Mouse (Mus musculus): ENCODE data around the gene Mrpl50. TPM values are rescaled to one million over a fixed set of nuclear protein-coding genes. Genes with fewer than 3 reads are reported as not detected.
"Not testable (repeated sequence)": the region's sequence is repeated elsewhere in the genome, so short reads cannot be mapped to it uniquely, and the experiment has no call there.

Mrpl50 gene
- total RNA-seq, 1 experiment from 2014 or later, result 50.0 TPM

GRCm38 (mm10) chr4:49509183-49509582 lies 11.7 kb downstream of the Mrpl50 start:
- no peak for DNase-seq

- DNase-seq, result no peak
These were observed 14.5 kb downstream of the Mrpl50 start, which contains the start of gene Baat for GRCm38 (mm10) chr4:49506386-49506785. Baat (minus strand) TSS chr4:49506557.

- no peak for DNase-seq
These were observed 17.3 kb downstream of the Mrpl50 start for GRCm38 (mm10) chr4:49503563-49503962.

- DNase-seq, result not testable (repeated sequence)
These were observed 34.8 kb downstream of the Mrpl50 start for GRCm38 (mm10) chr4:49485934-49486650.

GRCm38 (mm10) chr4:49485442-49485841 lies 35.5 kb downstream of the Mrpl50 start:
- no peak for DNase-seq

- DNase-seq, result no peak
These were observed 40.0 kb downstream of the Mrpl50 start for GRCm38 (mm10) chr4:49480896-49481295.

- DNase-seq, result no peak
These were observed 40.7 kb downstream of the Mrpl50 start for GRCm38 (mm10) chr4:49480104-49480760.

- DNase-seq, result not testable (repeated sequence)
These were observed 41.9 kb downstream of the Mrpl50 start for GRCm38 (mm10) chr4:49479035-49479434.

- peak; percentile 24 for DNase-seq
These were observed 42.6 kb downstream of the Mrpl50 start for GRCm38 (mm10) chr4:49478118-49478877.

GRCm38 (mm10) chr4:49474583-49474982 lies 46.3 kb downstream of the Mrpl50 start:
- no peak for DNase-seq

- no peak for DNase-seq
These were observed 47.3 kb downstream of the Mrpl50 start, which contains the start of gene Acnat1 for GRCm38 (mm10) chr4:49473435-49474100. Acnat1 (minus strand) TSS chr4:49473912.

- no peak for DNase-seq
These were observed 51.3 kb downstream of the Mrpl50 start for GRCm38 (mm10) chr4:49469435-49470151.

- DNase-seq, result no peak
These were observed 53.5 kb downstream of the Mrpl50 start for GRCm38 (mm10) chr4:49467360-49467759.

Other genes with a start within 250 kb of the Mrpl50 start
- 1.8 and 15.2 TPM in 2 replicates for gene Acnat2, start 112.9 kb downstream of the Mrpl50 start, total RNA-seq (2021)
- gene Acnat1, start 47.2 kb downstream of the Mrpl50 start, total RNA-seq (2021), result 2.7 and 20.3 TPM in 2 replicates
- 0.30 and 10.4 TPM in 2 replicates for gene Baat, start 14.5 kb downstream of the Mrpl50 start, total RNA-seq (2021)
- 7.9 and 8.4 TPM in 2 replicates for gene Zfp189, start 83 bp upstream of the Mrpl50 start, total RNA-seq (2021)
- gene Aldob, start 28.5 kb upstream of the Mrpl50 start, total RNA-seq (2021), result 22.2 and 273 TPM in 2 replicates
- gene Tmem246, start 76.8 kb upstream of the Mrpl50 start, total RNA-seq (2021), result 9.9 and 11.3 TPM in 2 replicates
- 45.9 and 50.2 TPM in 2 replicates for gene Rnf20, start 110.9 kb upstream of the Mrpl50 start, total RNA-seq (2021)
- not detected in 2 replicates for gene Ppp3r2, start 160.9 kb upstream of the Mrpl50 start, total RNA-seq (2021)